Mouse (Mus musculus) layer of hippocampus, postnatal 10 days (tissue): Measurements from ENCODE around the gene Spef2. TPM values are rescaled to one million over a fixed set of nuclear protein-coding genes. Genes with fewer than 3 reads are reported as not detected.
"Not testable (repeated sequence)": the region's sequence is repeated elsewhere in the genome, so short reads cannot be mapped to it uniquely, and the experiment has no call there.

Experiments
- DNase-seq, 2 experiments: peaks; one replicate each; pipeline ENCODE4 v3.0.0; 2021; ENCODE audit warnings: low spot score in 2 of 2
- total RNA-seq, 2 experiments: library from RNA; stranded (reverse); gene quantifications; 2 replicates each; pipeline ENCODE4 v1.2.3; 2021

The Spef2 gene
- total RNA-seq, 2 experiments from 2014 or later = 1.6 to 2.1 TPM

DNA sequence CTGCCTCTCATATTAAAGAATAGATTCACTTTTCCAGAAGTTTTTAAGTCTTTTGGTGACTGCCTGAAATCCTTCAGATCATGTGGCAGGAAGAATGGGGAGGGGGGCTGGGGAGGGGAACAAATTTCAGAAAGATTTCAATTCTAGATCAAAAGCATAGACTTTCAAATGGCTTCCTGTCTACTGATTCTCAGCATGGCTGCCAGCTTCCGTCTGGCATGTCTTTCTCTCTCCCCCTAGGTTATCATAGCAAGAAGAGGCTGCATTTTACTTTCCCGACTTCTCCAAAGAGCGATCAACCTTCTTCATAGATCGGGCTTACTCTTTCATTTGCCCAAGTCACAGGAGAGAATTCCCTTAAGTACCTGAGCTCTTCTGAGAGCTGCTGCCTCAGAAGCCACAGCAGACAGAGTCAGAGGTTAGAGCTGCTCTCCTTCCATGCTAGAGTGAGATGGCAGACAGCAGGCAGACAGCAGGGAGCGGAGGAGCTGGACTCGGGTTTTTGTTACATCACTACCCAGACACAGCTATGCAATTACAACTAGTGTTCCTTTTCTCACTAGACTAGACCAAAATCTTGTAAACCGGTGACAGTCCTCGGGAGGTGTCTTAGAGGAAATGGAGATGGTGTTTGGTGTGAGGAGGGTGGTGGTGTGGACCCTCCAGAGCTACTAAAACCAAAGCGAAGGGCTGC is 71.2 kb downstream of the Spef2 start:
- DNase-seq = no peak

DNA sequence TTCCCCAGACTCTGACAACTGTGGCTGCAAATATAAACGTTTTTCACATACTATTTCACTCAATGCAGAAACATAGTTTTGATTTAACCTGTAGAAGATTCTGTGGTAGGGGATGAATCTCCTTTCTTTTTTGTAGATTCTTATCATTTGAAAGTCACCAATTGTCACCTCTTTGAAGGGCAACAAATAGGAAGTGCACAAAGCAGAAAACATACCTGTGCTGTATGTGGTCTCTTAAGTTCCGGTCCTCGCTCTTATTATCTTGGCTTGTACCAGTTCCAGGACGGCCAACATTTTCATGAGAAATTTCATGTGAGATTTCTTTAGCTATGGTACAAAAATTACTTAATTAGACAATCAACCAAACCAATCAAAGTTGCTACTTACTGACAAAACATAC is 80.1 kb downstream of the Spef2 start:
- no peak for DNase-seq

DNA sequence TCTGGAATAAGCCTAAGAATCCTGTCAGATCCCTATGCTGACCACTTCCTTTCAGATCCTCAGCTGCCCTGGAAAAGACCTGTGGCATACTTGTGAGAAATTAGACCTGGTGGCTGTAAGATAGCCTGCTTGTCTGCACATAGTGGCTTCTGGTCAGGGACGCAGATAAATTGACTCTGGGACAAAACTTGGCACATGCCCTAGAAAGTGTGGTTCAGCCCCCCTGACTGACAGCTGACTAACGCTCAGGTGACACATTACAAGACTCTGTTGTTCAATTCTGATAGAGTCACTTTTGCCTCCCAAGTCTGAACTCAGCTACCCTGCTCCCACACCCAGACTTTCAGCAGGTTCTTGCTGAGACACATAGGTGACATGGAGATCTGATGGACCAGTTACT is 83.7 kb downstream of the Spef2 start:
- not testable (repeated sequence) for DNase-seq

DNA sequence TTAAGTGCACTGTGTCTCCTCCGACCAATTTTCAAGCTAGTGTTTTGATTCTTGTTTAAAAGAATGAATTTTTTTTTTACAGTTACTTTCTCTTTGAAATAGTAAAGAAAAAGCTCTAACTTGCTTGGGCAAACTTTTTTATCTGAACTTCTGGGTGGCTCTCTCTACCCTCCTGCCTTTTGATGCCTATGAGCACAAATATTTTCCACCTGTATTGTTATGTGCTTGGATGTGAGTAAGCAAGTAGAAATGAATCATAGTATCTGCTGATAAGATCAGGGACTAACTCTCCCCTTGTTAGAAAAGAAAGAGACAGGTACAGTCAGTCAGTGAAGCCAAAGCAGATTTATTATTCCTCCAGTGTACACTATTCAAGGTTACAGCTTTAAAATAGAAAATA is 87.5 kb downstream of the Spef2 start:
- no peak for DNase-seq

DNA sequence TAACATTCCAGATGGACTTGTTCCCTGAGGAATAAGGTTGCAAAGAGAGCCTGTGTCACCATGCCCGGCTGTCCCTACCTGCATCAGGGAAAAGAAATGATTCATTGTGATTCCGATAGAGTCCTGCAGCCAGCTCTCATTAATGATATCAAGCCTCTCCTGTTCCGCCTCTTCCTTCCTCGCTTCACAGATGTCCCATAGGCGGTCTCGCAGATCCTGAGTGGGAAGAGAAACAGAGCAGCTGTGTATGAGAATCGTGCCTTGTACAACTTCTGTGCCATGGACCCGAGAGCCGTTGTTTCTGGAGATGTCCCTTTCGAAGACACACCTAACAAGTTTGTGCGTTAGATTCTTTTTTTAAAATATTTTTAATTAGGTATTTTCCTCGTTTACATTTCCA is 114.2 kb downstream of the Spef2 start:
- DNase-seq = peak; percentile 5 to 12

DNA sequence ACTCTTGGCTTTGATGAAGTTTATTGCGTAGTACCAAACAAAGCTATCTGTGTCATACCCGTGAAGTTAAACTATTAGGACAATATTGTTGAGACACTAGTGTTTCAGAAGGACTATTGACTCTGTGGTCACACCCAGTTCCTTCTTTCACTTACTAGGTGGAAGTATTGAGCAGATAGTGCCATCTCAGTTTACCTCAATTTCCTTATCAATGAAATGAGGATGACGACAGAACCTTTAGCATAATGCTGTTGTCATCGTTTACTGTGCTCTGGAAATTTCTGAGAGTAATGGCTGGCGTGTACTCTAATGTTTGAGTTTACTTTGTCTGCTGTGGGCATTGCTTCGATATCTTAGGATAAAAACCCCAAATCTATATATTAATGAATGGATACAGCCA is 117.0 kb downstream of the Spef2 start:
- DNase-seq = no peak

DNA sequence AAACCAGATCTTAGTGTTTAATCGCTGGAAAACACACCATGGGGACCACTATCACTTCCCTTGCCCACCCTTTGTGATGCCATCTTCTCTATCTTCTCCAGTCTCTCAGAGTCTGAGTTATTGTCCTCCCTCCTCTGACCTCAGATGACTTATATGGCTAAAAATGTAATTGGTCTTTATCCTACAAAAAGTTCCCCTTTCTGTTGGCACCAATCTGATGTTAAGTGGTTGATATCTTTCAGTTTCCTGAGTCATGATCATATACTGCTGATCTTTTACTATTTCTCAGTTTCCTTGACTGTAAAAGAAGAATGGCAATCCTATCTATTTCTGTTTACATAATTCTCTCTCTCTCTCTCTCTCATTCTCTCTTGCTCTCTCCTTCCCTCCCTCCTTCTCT is 119.0 kb downstream of the Spef2 start:
- DNase-seq = no peak

DNA sequence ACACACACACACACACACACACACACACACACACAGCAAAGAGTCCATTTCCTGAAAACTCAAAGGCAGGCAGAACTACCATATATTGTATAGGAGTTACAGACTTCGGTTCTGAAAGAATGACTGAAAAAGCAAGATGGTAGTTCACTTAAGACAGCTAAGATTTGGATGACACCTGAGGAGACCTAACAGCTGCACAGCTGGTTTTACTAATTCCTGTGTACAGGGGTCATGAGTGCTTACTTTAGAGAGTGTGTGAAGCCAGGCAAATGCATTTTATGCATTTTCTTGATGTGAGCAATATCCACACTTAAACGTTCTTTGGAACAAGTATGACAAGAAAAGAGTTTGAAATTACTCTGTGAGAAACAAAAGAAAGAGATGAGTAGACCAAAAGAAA is 124.0 kb downstream of the Spef2 start:
- no peak for DNase-seq

DNA sequence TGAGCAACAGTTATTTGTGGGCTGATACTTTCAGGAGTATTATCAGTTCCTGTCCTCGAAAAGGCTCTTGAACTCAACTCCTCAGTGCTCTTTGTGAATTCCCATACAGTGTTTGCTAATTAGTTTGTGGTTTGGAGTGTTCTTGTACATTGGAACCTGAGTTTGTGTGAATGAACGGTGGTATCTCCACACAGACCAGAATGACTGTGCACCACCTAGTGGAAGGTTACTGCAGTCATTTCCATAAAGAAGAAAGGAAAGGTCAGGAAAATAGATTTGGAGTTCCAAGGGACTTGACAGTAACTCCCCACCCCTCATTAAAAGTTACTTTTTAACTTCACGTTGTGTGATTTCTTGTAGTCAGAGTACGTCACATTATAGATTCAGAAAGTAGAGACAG is 140.5 kb downstream of the Spef2 start:
- DNase-seq = peak in 1 of 2 experiments; percentile 17

DNA sequence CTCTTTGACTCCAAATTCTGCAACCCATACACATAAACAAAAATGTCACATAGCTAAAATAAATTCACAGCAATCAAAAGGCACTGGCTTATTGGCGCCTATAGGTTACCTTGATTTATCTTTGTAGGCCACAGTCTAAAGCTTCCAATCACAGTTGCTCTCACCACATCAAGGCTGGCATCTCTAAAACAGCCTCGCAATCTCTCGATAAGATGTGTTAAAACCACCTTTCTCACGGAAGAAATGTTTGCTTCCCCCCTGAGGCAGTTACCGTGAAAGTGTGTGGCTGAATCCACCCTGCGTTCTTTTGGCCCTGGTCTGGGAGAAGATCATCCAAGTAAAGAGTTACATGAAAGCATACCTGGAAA is 148.6 kb downstream of the Spef2 start:
- DNase-seq = no peak

DNA sequence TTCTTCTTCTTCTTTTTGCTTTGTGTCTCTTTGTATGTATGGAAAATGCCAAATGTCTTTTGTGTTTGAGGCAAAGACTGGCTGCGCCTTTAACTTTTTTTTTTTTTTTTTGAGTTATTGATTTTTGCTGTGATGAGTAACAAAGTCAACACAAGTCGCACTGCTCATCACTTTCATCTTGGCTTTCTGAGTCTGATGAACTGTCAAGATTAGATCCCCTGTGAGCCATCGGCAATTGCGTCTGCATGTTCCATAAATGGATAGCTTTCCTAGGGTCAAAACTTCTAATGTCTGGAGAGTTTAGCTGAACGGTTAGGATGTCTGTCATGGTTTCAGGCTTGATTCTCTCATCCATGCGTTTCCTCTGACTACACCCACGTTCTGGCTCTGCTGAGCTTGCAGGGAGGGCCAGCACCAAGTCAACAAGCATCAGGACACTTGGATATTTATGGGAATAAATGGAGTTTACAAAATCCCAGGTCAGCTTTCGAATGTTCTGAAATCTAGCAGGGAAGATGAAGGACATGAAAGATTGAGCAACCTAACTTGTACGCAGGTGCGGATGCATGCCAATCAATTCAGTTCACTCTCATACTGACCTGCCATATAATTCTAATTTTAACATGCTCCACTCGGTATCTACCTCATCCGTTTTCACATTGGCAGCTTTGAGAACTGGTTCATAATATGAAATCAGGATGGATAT is 149.1 kb downstream of the Spef2 start:
- DNase-seq = no peak

DNA sequence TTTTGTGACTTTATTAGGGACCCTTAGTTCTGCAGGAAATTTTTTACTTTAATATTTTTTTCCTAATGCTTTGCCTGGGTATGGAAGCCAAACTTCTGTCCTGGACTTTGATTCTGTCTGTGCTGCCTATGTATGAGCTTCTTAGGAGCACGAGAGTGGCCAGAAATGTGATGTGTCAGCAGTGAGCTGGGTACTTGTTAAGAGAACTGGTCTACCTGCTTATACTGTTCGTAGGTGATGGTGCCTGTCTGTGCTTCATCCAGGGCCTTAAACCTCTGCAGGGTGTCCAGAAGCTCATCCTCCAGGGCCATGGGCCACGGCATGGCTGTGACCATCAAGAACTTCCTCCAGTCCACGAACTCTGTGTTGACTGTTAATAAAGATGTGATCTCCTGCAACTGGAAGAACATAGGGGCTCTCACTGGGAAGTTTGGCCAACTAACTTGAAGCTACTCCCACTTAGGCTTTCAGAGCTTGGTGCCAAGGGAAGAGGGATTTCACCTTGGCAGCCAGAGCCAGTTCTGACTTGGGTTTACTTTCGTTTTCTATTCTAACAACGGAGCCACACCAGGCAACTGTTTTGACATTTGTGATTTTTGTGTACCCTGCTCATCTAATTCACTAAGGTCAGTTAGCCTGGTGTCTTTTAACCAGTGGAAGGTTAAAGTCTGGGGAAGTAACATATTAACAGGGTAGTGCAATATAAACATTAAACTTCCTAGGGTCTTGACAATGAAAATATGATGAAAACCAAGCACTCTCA is 152.2 kb downstream of the Spef2 start:
- DNase-seq = no peak

DNA sequence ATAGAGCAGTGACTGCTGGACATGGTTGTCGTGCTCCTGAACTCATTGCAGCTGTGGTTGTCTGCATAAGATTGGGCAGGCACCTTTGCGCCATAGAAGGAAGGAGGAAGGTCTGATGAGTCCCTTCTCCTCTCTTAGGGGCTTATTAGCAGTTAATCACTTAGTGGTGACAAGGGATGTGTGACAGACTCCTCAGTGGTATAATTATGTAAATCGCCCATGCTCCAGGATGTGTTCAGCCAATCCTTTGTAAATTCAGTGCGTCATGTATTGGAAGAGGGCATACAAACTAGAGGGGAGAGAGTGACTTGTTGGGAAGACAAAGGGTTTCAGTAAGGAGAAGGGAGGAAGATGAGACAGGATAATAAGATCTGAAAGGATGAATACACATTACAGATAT is 158.7 kb downstream of the Spef2 start:
- no peak for DNase-seq

DNA sequence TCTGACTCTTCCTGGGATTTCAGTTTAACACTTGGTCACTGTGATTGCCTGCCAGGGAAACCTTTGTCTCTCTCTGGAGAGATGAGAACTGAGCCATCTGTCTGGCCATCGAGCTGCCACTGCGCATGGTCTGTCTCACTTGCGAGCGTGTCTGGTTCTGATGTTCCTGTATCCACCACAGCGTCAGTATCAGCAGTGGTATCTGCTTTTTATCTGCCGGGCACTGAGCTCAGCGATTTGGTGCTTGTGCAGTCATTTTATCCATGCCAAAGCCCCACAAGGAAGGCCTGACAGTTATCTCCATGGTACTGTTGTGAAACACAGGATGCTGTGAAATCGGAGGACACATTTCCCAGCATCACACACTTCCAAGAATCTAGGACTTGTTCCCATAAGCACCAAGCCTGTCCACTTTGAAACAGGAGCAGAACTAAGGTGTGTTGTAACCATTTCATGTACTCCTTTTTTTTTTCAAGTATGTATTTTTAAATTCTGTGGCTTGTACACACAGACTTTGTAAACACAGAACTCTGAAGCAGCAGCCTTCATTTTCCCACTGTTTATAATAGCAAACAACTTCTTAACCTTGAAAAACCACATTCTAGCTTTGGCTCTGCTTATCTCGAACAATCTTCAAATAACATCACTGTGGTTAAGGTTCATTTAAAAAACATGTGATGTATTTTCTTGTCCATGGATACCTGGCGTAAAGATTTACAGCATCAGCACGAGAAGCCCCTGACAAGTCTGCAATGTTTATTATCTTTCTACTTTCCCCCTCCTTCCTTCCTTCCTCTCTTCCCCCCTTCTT is 168.0 kb downstream of the Spef2 start:
- DNase-seq = peak; percentile 5 to 19

DNA sequence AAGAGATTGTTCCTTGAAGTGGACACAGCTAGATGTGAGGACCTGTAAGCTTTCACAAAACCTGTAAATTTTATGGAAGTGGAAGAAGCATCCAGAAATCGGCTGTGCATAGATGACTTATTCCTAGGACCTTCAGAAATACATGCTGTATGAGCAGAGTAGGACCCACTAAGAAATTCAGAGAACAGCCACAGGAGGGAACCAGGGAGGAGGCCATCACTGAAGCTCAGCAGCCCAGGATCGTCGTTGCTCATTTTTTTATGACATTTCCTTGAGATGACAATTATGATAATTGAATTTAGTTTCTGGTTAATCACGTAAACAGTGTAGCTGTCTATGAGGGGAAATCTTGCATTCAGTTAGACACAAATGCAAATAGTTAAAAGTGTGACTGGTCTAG is 171.4 kb downstream of the Spef2 start:
- DNase-seq = no peak

DNA sequence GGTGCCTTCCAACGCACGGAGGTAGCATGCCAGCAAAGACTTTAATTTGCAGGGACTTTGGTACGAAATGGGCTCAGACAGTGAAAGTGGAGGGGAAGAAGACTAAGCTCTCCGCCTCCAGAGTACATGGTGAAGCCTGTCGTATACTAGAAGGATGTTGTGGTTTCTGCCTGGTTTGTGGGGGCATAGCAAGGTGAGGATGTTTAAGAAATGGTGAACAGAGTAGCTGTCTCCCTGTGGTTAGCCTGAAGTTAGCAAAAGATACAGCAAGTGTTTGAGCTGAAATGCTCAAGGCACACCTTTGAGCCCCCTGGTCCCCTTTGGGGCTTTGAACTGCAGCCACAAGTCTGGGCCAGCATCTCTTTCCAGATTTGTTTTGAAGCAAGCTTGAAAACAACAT is 173.9 kb downstream of the Spef2 start:
- DNase-seq = no peak

DNA sequence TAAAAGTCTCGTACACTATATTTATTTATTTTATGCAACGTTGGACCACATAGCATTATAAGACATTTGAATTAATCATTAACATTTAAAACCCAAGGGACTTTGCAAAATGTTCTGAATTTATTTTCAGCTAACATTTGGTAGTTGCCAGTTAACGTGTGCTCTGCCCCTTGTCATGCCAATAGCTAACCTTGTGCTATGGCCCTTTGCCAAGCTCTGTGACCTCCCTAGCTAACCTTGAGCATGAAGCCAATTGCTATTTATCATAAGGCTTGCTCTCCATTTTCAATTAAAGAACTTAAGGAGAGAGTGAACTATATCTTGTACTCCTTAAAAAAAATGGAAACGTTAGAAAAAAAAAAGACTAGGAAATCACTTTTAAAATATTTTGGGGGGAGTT is 175.3 kb downstream of the Spef2 start:
- no peak for DNase-seq

DNA sequence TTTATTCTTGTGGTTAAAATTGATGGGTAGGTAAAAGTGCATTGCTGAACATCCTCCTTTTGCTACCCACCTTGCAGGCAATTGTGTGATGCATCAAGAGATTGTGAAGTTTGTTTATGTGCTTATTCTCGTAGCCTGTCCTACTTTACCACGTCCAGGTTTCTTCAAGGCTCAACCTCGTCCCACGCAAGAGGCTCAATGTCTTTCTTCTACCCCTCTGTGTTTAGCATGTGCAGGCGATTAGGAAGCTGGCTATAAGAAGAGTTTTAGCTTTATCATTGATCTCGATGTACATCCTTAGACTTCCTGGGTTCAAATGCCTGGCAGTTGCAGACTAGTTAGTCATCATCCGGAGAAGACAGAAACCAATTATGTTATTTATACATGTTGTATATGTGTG is 176.0 kb downstream of the Spef2 start:
- DNase-seq = no peak

DNA sequence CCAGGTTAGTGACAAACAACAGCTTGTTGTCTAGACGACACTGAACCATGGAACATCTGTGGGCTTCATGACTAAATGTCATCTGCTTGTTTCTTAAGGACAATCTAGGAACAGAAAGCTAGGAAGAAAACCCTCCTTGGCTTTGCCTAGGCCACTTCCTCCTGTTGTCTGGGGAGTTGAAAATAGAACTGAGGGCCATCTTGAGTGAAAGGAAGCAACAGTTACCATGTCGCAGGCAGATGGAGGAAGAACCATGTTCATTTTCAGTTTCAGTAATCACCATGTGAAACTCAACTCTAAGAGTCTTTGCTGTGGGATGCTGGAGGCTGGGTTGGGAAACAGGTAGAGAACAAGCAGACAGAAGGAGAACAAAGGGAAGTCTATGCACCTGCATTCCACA is 176.8 kb downstream of the Spef2 start:
- DNase-seq = no peak

DNA sequence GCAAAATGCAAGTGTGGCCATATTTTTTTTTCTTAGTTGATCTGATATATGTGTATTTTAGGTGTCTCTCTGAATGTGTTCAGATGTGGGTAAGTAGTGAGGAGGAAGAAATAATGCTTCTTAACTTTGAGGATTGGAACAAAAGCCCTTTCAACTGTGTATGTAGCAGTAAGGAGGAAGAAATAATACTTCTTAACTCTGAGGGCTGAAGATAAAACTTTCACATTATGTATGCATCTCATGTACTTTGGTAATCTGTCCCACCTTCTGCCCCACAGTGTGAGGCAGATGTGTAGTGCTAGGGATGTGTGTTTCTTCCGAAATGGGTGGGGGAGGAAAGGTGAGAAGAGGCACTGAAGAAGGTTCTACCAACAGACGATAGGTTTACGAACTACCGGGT is 181.4 kb downstream of the Spef2 start:
- DNase-seq = no peak

DNA sequence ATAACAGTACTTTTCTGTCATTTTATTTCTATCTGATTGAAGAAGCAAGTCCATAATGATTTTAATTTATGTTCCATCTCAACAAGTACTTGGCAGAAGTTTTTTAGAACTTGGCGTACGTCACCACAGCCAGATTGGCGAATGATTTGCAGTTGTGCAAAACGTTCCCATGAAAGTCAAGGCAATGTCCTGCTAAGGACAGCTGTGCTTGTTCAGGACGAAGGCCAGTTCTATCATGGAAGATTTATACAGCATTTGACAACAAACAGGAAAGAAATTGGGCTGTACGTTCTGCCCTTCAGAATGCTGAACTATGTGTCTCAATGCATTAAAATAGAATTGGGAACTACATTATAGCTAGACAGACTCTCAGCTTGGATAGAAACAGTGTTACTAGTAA is 183.3 kb downstream of the Spef2 start:
- peak in 1 of 2 experiments; percentile 5 for DNase-seq

DNA sequence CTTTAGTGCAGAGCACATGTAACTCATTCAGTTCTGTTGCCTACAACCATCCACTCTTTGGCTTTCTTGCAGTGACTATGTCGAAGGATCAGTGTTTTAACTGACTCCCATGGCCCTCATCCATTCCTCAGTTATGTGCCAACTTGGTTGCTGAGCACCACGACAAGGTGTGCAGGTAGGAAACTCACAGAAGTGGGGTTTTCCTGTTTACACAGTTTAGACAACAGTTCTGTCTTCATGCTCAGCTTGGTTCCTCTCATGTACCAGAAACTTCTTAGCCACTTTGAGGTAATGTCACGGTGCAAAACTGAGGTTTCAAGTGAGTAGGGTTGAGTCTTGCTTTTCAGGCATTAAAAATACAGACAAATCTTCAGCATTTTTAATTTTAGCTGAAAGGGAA is 184.5 kb downstream of the Spef2 start:
- DNase-seq = no peak
